Mouse (Mus musculus) forelimb bud, embryonic 11.5 days (tissue): ENCODE measurements around the gene Ptpn18.
"Not testable (repeated sequence)": the region's sequence is repeated elsewhere in the genome, so short reads cannot be mapped to it uniquely, and the experiment has no call there.

ENCODE experiments used
- DNase-seq: peaks from one replicate; pipeline ENCODE4 v3.0.0-alpha.2; 2012; ENCODE audit warnings: low read depth, low spot score

The Ptpn18 gene

GRCm38 (mm10) chr1:34459284-34460060, at the start of gene Ptpn18:
Gene Ptpn18 (plus strand): TSS chr1:34459762.
- DNase-seq: peak; percentile 88

- no peak for DNase-seq
These were observed 31.1 kb upstream of the Ptpn18 start for GRCm38 (mm10) chr1:34428466-34428865.

DNA sequence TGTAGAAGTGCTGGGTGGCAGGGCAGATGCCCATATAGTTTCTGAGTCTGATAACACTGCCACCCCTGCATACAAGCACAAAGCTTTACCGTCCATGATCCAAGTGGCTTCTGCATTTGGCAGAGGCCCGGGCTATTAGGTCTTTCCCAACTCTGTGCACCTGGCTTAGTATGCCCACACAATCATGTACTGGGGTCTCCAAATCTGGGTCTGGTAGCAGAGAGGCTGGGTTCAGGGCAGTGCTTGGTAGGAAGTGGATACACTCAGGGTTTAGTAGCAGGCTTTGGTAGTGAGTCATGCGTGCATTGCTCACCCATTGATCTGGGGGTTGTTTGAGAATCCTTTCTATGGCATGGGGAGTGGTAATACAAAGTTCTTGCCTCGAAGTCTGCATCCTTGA, 30.3 kb upstream of the Ptpn18 start:
- no peak for DNase-seq

- DNase-seq: no peak
These were observed 28.6 kb upstream of the Ptpn18 start for GRCm38 (mm10) chr1:34430981-34431380.

DNA sequence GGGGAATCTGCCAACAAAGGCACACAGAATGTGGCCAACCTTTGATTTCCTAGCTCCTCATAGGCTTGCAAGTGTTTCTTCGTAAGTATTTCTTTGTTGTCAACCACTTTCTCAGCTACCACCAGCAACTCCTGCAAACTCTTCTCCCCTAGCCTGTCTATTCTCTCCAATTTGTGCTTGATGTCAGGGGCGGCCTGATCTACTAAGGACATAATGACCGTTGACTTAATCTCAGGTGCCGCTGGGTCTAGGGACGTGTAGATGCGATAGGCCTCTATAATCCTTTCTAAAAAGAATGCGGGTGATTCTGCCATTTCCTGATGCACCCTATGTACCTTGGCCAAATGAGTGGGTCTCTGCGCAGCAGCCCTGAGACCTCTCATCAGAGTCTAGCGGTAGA, 28.1 kb upstream of the Ptpn18 start:
- no peak for DNase-seq

DNA sequence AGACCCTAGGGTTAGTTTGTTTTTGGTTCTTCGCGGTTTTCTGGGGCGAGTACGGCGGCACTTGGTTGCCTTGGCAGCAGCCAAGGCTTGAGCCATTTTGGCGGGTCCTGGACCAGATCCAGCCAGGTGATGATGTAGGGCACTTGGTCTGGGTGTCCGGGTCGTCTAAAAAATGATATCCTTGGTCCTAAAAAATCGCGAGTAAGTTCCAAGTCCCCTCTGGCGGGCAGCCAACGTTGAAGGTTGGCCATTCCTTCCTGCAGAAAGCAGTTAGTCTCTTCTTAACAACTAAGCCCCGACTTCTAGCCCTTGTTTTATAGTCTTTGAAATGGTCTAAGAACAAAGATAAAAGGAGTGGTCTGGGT, 27.2 kb upstream of the Ptpn18 start:
- no peak for DNase-seq

DNA sequence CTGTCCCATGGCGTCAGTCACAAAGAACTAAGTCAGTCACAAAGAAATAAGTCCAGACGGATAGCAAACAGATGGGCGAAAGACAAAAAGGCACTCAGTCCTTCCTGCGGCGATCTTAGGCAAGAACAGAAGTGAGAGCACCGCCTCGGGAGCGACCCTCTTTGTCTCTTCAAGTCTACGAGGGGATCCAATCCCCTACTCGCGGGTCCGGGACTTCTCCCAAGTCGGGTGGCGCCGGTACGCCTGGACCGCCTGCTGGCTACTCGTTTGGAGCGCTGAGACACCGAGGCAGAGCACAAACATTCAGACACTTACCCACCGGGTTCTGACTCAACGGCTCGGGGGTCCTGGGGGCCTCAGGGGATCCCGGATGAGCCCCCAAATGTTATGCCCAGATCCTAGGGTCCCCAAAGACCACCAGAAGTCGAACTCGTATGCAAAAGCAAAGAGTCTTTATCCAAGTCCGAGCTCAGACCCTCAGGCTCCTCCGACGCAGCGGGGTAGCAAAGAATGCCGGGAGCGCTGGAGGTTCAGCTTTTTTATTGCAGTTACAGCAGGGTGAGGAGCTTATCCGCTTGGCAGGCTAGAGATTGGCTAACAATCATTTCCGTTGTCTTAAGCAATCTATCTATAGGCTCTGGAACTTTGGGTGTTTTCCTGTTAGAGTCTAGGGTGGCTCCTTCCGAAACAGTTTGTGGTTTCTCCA, 26.6 kb upstream of the Ptpn18 start:
- DNase-seq: peak; percentile 52

DNA sequence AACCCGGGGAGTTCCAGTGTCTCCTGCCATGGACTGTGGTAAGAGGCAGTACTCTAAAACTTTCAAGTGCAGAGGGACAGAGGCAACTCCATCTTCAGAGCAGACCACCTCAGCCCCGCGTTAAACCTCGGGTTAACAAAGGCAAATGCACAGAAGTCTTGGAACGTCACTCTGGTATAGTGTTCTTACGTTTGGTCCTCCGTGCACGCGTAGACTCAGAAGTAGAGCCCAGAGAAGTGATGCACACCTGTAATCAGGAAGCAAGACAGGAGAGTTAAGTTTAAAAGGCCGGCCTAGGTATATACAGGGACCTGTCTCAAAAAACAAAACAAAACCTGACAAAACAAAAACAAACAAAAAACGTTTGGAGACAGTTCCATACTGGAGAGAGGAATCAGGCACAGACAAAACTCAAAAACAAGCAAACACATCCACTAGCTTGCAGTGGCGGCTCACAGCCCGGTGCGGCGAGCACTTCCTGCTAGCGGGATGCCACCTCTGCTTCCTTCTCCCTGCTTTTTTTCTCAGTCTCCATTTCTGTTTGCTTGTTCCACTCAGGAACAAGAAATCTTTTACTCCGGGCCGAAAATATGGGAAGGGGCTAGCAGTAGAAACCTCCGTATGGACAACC, 25.6 kb upstream of the Ptpn18 start:
- peak; percentile 39 for DNase-seq

DNA sequence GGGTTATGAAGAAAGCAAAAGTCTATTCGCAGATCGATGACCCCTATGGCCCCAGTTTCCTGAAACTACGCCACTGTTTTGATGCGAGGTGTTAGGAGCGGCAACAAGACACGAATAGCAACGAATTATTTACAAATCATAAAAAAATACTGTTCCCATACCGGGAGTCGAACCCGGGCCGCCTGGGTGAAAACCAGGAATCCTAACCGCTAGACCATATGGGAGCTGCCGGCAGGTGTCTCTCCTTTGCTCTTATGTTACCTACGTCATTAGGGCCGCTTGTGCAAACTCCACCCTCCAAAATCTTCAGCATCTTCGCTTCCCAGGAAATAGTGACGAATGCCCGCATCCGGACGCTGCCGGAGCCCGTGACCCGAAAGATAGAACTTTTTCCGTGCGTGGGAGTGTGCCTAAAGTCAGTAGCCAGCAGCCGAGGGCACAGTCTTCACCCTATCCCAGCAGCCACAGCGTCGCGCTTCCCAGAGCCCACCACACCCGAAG, 24.9 kb upstream of the Ptpn18 start:
- DNase-seq: peak; percentile 91

DNA sequence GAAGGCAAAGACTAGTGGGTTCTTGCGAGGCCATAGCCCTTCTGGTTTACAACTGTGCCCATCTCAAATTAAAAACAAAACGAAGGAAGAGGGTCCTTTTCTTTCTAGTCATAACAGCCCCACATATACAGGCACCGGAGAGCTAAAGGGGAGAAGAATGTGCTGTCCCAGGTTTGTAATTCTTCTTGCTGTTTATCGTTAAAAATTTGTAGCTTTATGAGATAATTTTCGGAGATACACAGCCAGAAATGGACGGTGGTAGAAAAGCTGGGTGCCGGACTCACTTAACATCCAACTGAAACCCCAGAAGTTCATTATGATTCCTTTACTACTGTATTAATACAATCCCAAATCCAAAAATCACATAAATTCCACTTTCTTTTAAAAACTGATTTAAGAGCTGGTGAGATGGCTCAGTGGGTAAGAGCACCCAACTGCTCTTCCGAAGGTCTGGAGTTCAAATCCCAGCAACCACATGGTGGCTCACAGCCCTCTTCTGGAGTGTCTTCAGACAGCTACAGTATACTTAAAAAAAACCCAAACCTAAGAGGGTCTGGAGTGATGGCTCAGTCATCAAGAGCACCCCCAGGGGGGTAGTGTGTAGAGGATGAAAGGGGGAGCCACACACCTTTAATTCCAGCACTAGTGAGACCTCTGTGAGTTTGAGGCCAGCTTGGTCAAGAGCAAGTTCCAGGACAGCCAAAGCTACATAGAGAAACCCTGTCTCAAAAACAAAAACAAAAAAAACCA, 24.0 kb upstream of the Ptpn18 start:
- no peak for DNase-seq

GRCm38 (mm10) chr1:34436374-34436773, 23.2 kb upstream of the Ptpn18 start:
- no peak for DNase-seq

GRCm38 (mm10) chr1:34437366-34437765, 22.2 kb upstream of the Ptpn18 start:
- DNase-seq: not testable (repeated sequence)

DNA sequence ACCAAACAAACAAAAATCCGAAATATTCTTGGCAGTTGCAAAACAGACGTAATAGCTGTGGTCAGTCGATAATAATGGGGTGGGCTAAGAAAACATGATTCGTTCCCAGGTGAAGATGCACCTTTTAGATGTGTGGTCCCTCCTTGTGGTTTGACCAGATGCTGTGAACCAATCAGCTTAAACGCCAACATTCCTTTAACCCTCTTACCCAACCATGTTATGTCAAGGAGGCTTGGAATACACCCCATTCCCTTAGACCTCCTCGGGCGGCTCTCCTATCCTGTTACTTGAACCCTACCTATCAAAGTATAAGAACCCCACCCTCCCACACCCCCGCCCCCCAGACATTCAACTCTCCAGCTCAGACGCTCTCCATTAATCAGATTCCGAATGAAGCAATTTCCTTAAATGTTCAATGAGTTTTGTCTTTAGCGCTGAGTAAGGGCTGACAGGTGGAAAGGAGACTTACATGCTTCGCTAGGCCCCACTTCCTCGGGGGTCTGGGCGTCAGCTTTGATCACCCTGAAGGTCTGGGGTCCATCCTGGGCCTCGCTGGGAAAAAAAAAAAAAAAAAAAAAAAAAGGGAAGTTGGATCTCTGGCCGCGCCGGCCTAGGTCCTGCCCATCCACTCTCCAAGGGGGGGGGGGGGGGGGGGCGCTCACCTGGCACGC, 21.0 kb upstream of the Ptpn18 start:
- no peak for DNase-seq

GRCm38 (mm10) chr1:34439215-34439960, 20.2 kb upstream of the Ptpn18 start, which contains the start of the genes Ccdc115 and Imp4:
Gene Ccdc115 (minus strand): TSS chr1:34439672.
Gene Imp4 (plus strand): TSS chr1:34439851.
- peak; percentile 99 for DNase-seq

GRCm38 (mm10) chr1:34439961-34440630, 19.5 kb upstream of the Ptpn18 start:
- no peak for DNase-seq

DNA sequence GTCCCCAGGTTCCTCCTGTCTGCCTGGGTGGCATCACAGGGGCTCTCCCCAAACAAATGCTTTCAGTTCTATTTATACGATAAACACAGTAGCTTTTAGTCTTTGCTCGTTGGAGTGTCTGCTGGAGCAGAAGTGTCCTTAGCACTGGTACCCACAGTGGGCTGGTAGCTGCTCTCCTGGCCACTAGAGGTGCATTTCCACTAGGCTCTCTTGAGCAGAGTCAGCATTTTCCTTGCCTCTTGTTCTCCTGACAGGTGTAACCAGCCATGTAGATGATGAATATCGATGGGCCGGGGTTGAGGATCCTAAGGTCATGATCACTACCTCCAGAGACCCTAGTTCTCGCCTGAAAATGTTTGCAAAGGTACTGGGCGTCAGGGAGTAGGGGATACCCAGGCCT, 16.4 kb upstream of the Ptpn18 start:
- DNase-seq: no peak

GRCm38 (mm10) chr1:34458431-34458830, 1.1 kb upstream of the Ptpn18 start:
- no peak for DNase-seq

- no peak for DNase-seq
These were observed 489 bp downstream of the Ptpn18 start for GRCm38 (mm10) chr1:34460061-34460441.

- DNase-seq: peak; percentile 57
These were observed 3.2 kb downstream of the Ptpn18 start for GRCm38 (mm10) chr1:34462766-34463165.

DNA sequence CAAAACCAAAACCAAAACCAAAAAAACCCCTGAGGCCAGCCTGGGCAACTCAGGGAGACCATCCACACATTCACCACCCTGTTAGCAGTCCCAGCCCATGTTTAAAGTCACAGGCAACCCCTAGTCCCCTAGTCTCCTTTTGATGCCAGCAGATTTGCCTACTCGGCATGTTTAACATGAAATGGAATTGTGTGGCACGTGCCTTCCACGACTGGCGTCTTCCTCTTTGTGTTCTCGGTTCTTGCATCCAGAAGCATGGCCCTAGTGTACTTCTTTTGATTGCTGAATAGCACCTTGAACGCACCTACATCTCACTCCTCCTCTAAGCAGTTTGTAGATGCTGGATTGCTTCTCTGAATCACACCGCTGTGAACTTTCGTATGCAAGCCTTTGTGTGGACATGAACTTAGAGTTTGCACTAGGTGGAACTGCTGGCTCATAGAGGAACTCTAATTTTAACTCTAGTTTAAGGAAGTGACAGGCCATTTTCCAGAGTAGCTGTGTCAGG, 4.8 kb downstream of the Ptpn18 start:
- DNase-seq: no peak
